Mouse (Mus musculus) myocyte (in vitro differentiated cells): ENCODE measurements around the gene Ophn1. TPM values are rescaled to one million over a fixed set of nuclear protein-coding genes. Genes with fewer than 3 reads are reported as not detected.

Experiments
- H3K27me3 ChIP-seq: one replicate; pipeline ENCODE4 v1.6.1; 2011; ENCODE audit not compliant: control insufficient read depth, insufficient read depth, insufficient read length
- H3K36me3 ChIP-seq: one replicate; pipeline ENCODE4 v1.6.1; 2011; ENCODE audit not compliant: control insufficient read depth, insufficient read depth
- H3K4me2 ChIP-seq: one replicate; pipeline ENCODE4 v1.6.1; 2011; ENCODE audit warnings: low read depth, control low read depth
- H3K4me3 ChIP-seq: one replicate; pipeline ENCODE4 v1.5.1; 2011; ENCODE audit warnings: mild to moderate bottlenecking, control low read depth, moderate library complexity
- H3K79me2 ChIP-seq: one replicate; pipeline ENCODE4 v1.6.1; 2011; ENCODE audit not compliant: control insufficient read depth, insufficient read depth
- H3ac ChIP-seq: one replicate; pipeline ENCODE4 v1.6.1; 2011; ENCODE audit not compliant: control insufficient read depth, insufficient read length
- CEBPB ChIP-seq: IDR thresholded peaks from 2 replicates; pipeline ENCODE4 v1.6.1; 2011; ENCODE audit warnings: mild to moderate bottlenecking, moderate library complexity; ENCODE audit not compliant: poor library complexity, insufficient read depth, severe bottlenecking
- E2F4 ChIP-seq: IDR thresholded peaks from one replicate; pipeline ENCODE4 v1.6.1; 2011; ENCODE audit warnings: mild to moderate bottlenecking, control low read depth, moderate library complexity; ENCODE audit not compliant: insufficient read depth
- MAX ChIP-seq: IDR thresholded peaks from one replicate; pipeline ENCODE4 v1.6.1; 2011; ENCODE audit warnings: low read depth, mild to moderate bottlenecking, control low read depth
- MYOD1 ChIP-seq, 3 experiments: IDR thresholded peaks; one replicate each; pipeline ENCODE4 v1.6.1; 2011; ENCODE audit warnings: control low read depth in 2 of 3, low read depth in 2 of 3, mild to moderate bottlenecking in 2 of 3, moderate library complexity in 1 of 3; ENCODE audit not compliant: insufficient read length in 2 of 3, control insufficient read depth in 1 of 3
- MYOG ChIP-seq, 3 experiments: IDR thresholded peaks; one replicate each; pipeline ENCODE4 v1.6.1; 2011; ENCODE audit warnings: control low read depth in 2 of 3, low read depth in 2 of 3, mild to moderate bottlenecking in 2 of 3; ENCODE audit not compliant: insufficient read length in 2 of 3, control insufficient read depth in 1 of 3, insufficient read depth in 1 of 3
- POLR2A ChIP-seq: IDR thresholded peaks from one replicate; pipeline ENCODE4 v1.6.1; 2011; ENCODE audit warnings: low read depth, mild to moderate bottlenecking, control low read depth, moderate library complexity; ENCODE audit not compliant: insufficient read length
- POLR2AphosphoS2 ChIP-seq: IDR thresholded peaks from one replicate; pipeline ENCODE4 v1.6.1; 2011; ENCODE audit warnings: low read depth, control low read depth; ENCODE audit not compliant: insufficient read length
- REST ChIP-seq: IDR thresholded peaks from one replicate; pipeline ENCODE4 v1.6.1; 2011; ENCODE audit warnings: mild to moderate bottlenecking, control low read depth, moderate library complexity; ENCODE audit not compliant: insufficient read depth, insufficient read length
- SRF ChIP-seq: IDR thresholded peaks from one replicate; pipeline ENCODE4 v1.6.1; 2011; ENCODE audit warnings: low read depth; ENCODE audit not compliant: control insufficient read depth, insufficient read length
- TCF12 ChIP-seq: IDR thresholded peaks from one replicate; pipeline ENCODE4 v1.6.1; 2011; ENCODE audit warnings: mild to moderate bottlenecking, control low read depth; ENCODE audit not compliant: poor library complexity, insufficient read depth, severe bottlenecking
- TCF3 ChIP-seq: IDR thresholded peaks from one replicate; pipeline ENCODE4 v1.6.1; 2011; ENCODE audit warnings: low read depth, control low read depth; ENCODE audit not compliant: insufficient read length
- USF1 ChIP-seq: IDR thresholded peaks from one replicate; pipeline ENCODE4 v1.6.1; 2011; ENCODE audit warnings: low read depth, mild to moderate bottlenecking, control low read depth, moderate library complexity
- polyA plus RNA-seq: library from polyadenylated mRNA; unstranded; fragments of >200 nt; fragmentation: generic; extraction: Trizol; gene quantifications from one replicate; pipeline ENCODE4 v1.2.1, GENCODE M21; 2012; ENCODE audit warnings: missing spikeins

Gene Ophn1
- polyA plus RNA-seq, 1 experiment: 3.6 TPM

GRCm38 (mm10) chrX:98872064-98872463 lies 18.8 kb downstream of the Ophn1 start:
- Histone ChIP-seq H3K4me2 (no peak overlapping the region), H3K36me3 (no peaks in the 10 kb centered on the region), H3K79me2 (no peaks in the 10 kb centered on the region), H3K27me3 (no peaks in the 10 kb centered on the region), H3ac (no peak overlapping the region), H3K4me3 (no peak overlapping the region)
- TF ChIP-seq TCF3: no peak
- TF ChIP-seq POLR2AphosphoS2: no peak
- TF ChIP-seq MYOD1 (IDR thresholded peaks at IDR 0.05; ENCODE audit: control insufficient read depth in 1 of 3, insufficient read length in 2 of 3, low read depth in 2 of 3): no peak
- no peak for TF ChIP-seq MYOG (IDR thresholded peaks at IDR 0.05; ENCODE audit: control insufficient read depth in 1 of 3, insufficient read depth in 1 of 3, insufficient read length in 2 of 3, low read depth in 2 of 3)
- TF ChIP-seq TCF12: no peak
- TF ChIP-seq POLR2A: no peak
- no peak for TF ChIP-seq SRF
- TF ChIP-seq REST: no peak
- no peak for TF ChIP-seq CEBPB
- TF ChIP-seq E2F4: no peak
- TF ChIP-seq MAX: no peak

GRCm38 (mm10) chrX:98870541-98870940 lies 20.3 kb downstream of the Ophn1 start:
- no peaks in the 10 kb centered on the region for H3K36me3 ChIP-seq
- no peak overlapping the region for H3K4me3 ChIP-seq
- TF ChIP-seq SRF: no peak
- TF ChIP-seq POLR2AphosphoS2: no peak
- no peaks in the 10 kb centered on the region for H3K79me2 ChIP-seq
- H3K4me2 ChIP-seq: no peak overlapping the region
- no peaks in the 10 kb centered on the region for H3K27me3 ChIP-seq
- H3ac ChIP-seq: no peak overlapping the region

- H3K36me3 ChIP-seq: no peaks in the 10 kb centered on the region
- H3ac ChIP-seq: no peak overlapping the region
- no peaks in the 10 kb centered on the region for H3K27me3 ChIP-seq
- no peak for TF ChIP-seq POLR2A
- TF ChIP-seq MYOG (IDR thresholded peaks at IDR 0.05; ENCODE audit: control insufficient read depth in 1 of 3, insufficient read depth in 1 of 3, insufficient read length in 2 of 3, low read depth in 2 of 3): no peak
- no peaks in the 10 kb centered on the region for H3K79me2 ChIP-seq
- H3K4me2 ChIP-seq: peak overlapping the region; percentile 31
- no peak overlapping the region for H3K4me3 ChIP-seq
These were observed 21.1 kb downstream of the Ophn1 start for GRCm38 (mm10) chrX:98869735-98870134.

- no peak for TF ChIP-seq POLR2A
- TF ChIP-seq MYOD1 (IDR thresholded peaks at IDR 0.05; ENCODE audit: control insufficient read depth in 1 of 3, insufficient read length in 2 of 3, low read depth in 2 of 3): no peak
- TF ChIP-seq POLR2AphosphoS2: no peak
- TF ChIP-seq REST: no peak
- TF ChIP-seq SRF: no peak
- no peak for TF ChIP-seq E2F4
- TF ChIP-seq TCF12: no peak
- no peak for TF ChIP-seq USF1
- TF ChIP-seq CEBPB: no peak
- TF ChIP-seq MYOG (IDR thresholded peaks at IDR 0.05; ENCODE audit: control insufficient read depth in 1 of 3, insufficient read depth in 1 of 3, insufficient read length in 2 of 3, low read depth in 2 of 3): no peak
- no peak for TF ChIP-seq MAX
- no peak for TF ChIP-seq TCF3
- H3K36me3 ChIP-seq: no peaks in the 10 kb centered on the region
These were observed 21.7 kb downstream of the Ophn1 start for GRCm38 (mm10) chrX:98869165-98869564.

GRCm38 (mm10) chrX:98860167-98860566 lies 30.7 kb downstream of the Ophn1 start:
- Histone ChIP-seq H3K4me3 (no peak overlapping the region), H3ac (no peak overlapping the region), H3K36me3 (no peaks in the 10 kb centered on the region), H3K79me2 (no peaks in the 10 kb centered on the region), H3K4me2 (no peak overlapping the region), H3K27me3 (no peaks in the 10 kb centered on the region)
- TF ChIP-seq MYOD1 (IDR thresholded peaks at IDR 0.05; ENCODE audit: control insufficient read depth in 1 of 3, insufficient read length in 2 of 3, low read depth in 2 of 3) (no peak), REST (no peak), POLR2AphosphoS2 (no peak), SRF (no peak), CEBPB (no peak), E2F4 (no peak)

More at GRCm38 (mm10) chrX:98869165-98869564, 21.7 kb downstream of the Ophn1 start:
- H3K4me2 ChIP-seq: peak overlapping the region; percentile 31
- H3K27me3 ChIP-seq: no peaks in the 10 kb centered on the region
- H3K79me2 ChIP-seq: no peaks in the 10 kb centered on the region
- no peak overlapping the region for H3ac ChIP-seq
- H3K4me3 ChIP-seq: no peak overlapping the region

GRCm38 (mm10) chrX:98856046-98856445 lies 34.8 kb downstream of the Ophn1 start:
- Histone ChIP-seq H3ac (no peak overlapping the region), H3K36me3 (no peaks in the 10 kb centered on the region), H3K4me3 (no peak overlapping the region), H3K27me3 (no peaks in the 10 kb centered on the region), H3K79me2 (no peaks in the 10 kb centered on the region), H3K4me2 (no peak overlapping the region)
- TF ChIP-seq CEBPB (0 out of 2 replicates have a peak, but pooled peaks have one; percentile 17), POLR2AphosphoS2 (no peak), TCF3 (no peak), TCF12 (no peak), MYOD1 (IDR thresholded peaks at IDR 0.05; ENCODE audit: control insufficient read depth in 1 of 3, insufficient read length in 2 of 3, low read depth in 2 of 3) (no peak)
